Mouse (Mus musculus): ENCODE data around the gene Atp2c2. TPM values are rescaled to one million over a fixed set of nuclear protein-coding genes. Genes with fewer than 3 reads are reported as not detected.

Atp2c2 gene
- total and polyA plus RNA-seq, 2 experiments from 2014 or later, result 0.22 TPM; not detected in 1

DNA sequence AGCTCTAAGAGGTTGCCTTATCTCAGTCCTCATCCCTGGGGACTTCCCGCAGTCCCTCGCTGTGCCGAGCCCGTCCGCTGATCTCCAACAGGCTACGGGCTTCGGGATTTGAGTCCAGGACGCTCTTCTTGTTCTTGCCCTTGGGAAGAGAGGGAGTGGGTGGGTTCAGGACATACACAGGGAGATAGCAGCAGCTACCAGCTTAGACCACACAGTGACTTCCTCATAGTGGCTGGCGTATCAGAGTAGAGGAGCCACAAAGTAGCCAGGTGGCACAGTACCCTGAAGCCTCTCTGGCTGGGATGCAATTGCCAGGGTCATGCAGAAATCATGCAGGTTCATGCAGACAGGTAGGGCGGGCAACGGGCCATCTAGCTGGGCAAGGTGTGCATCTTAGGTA is 61.9 kb downstream of the Atp2c2 start:
- Histone ChIP-seq H3K4me2 (ENCODE audit: low read depth) (no peak overlapping the region), H3K27me3 (ENCODE audit: insufficient read depth, low read length) (no peaks in the 10 kb centered on the region), H3K4me3 (ENCODE audit: low read depth, low read length) (no peak overlapping the region), H3K27ac (ENCODE audit: low read depth, low read length) (no peak overlapping the region), H3K9ac (no peak overlapping the region), H3K9me3 (ENCODE audit: low read length) (no peaks in the 10 kb centered on the region), H3K36me3 (ENCODE audit: insufficient read depth) (peaks cover 38% of the 10 kb centered on the region), H3K4me1 (ENCODE audit: insufficient read depth) (no peaks in the 10 kb centered on the region)
- ATAC-seq (no peak), DNase-seq (no peak)
- 94% methylated on average over 11 of the region's 11 CpGs for WGBS
- no peak for TF ChIP-seq CTCF (IDR thresholded peaks at IDR 0.05; ENCODE audit: low read depth)

- Histone ChIP-seq H3K4me1 (ENCODE audit: insufficient read depth) (no peaks in the 10 kb centered on the region), H3K4me3 (ENCODE audit: low read depth, low read length) (no peak overlapping the region), H3K4me2 (ENCODE audit: low read depth) (no peak overlapping the region), H3K9ac (no peak overlapping the region), H3K36me3 (ENCODE audit: insufficient read depth) (peaks cover 47% of the 10 kb centered on the region), H3K27ac (ENCODE audit: low read depth, low read length) (no peak overlapping the region), H3K27me3 (ENCODE audit: insufficient read depth, low read length) (no peaks in the 10 kb centered on the region), H3K9me3 (ENCODE audit: low read length) (no peaks in the 10 kb centered on the region)
- DNase-seq (no peak), ATAC-seq (no peak)
- no peak for TF ChIP-seq CTCF (IDR thresholded peaks at IDR 0.05; ENCODE audit: low read depth)
- WGBS, result 89% methylated on average over 21 of the region's 21 CpGs
Measured at GRCm38 (mm10) chr8:119762226-119763220, 62.7 kb downstream of the Atp2c2 start.

- Histone ChIP-seq H3K4me1 (ENCODE audit: insufficient read depth) (no peaks in the 10 kb centered on the region), H3K9ac (no peak overlapping the region), H3K9me3 (ENCODE audit: low read length) (no peaks in the 10 kb centered on the region), H3K4me2 (ENCODE audit: low read depth) (no peak overlapping the region), H3K27me3 (ENCODE audit: insufficient read depth, low read length) (no peaks in the 10 kb centered on the region), H3K27ac (ENCODE audit: low read depth, low read length) (no peak overlapping the region), H3K36me3 (ENCODE audit: insufficient read depth) (peaks cover 51% of the 10 kb centered on the region), H3K4me3 (ENCODE audit: low read depth, low read length) (no peak overlapping the region)
- DNase-seq (no peak), ATAC-seq (no peak)
- no peak for TF ChIP-seq CTCF (IDR thresholded peaks at IDR 0.05; ENCODE audit: low read depth)
- 86% methylated on average over 10 of the region's 10 CpGs for WGBS
Measured at GRCm38 (mm10) chr8:119765311-119765710, 65.5 kb downstream of the Atp2c2 start.

- Histone ChIP-seq H3K4me3 (ENCODE audit: low read depth, low read length) (no peak overlapping the region), H3K9me3 (ENCODE audit: low read length) (no peaks in the 10 kb centered on the region), H3K27ac (ENCODE audit: low read depth, low read length) (no peak overlapping the region), H3K9ac (no peak overlapping the region), H3K4me2 (ENCODE audit: low read depth) (no peak overlapping the region), H3K36me3 (ENCODE audit: insufficient read depth) (peaks cover 51% of the 10 kb centered on the region), H3K27me3 (ENCODE audit: insufficient read depth, low read length) (no peaks in the 10 kb centered on the region), H3K4me1 (ENCODE audit: insufficient read depth) (no peaks in the 10 kb centered on the region)
- DNase-seq (no peak), ATAC-seq (no peak)
- WGBS, result 82% methylated on average over 22 of the region's 22 CpGs
- no peak for TF ChIP-seq CTCF (IDR thresholded peaks at IDR 0.05; ENCODE audit: low read depth)
Measured at GRCm38 (mm10) chr8:119765761-119766444, 66.1 kb downstream of the Atp2c2 start.

DNA sequence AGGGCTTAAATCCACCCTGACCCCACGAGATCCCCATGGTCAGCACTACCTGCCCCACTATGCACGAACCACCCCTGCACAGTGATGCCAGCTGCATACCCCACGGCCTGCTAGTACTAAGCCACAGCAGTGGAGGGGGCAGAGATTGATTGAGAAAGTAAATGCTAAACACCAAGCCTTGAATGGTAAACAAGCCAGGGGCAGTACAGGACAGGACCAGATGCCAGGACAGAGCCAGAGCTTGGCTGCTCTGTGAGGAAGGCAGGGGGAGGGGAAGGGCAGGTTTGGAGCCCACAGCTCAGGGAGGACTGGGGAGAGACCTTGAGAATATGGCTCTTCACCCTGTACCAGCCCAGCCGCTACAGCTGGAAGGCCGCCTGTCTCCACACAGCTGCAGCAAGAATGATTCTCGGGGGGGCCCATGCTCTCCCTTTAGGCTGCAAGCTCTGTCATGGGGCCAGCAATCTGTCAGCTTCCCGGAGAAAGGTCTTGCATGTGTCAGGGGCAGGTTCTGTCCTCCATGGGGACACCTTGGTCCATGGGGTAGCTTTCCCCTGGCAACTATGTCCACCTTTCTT is 76.9 kb downstream of the Atp2c2 start:
- no peaks in the 10 kb centered on the region for H3K27me3 ChIP-seq (ENCODE audit: insufficient read depth, low read length)
- no peak for TF ChIP-seq CTCF (IDR thresholded peaks at IDR 0.05; ENCODE audit: low read depth)
- peaks cover 15% of the 10 kb centered on the region for H3K4me1 ChIP-seq (ENCODE audit: insufficient read depth)
- H3K4me3 ChIP-seq (ENCODE audit: low read depth, low read length), result no peak overlapping the region
- no peak overlapping the region for H3K27ac ChIP-seq (ENCODE audit: low read depth, low read length)
- H3K9me3 ChIP-seq (ENCODE audit: low read length), result no peaks in the 10 kb centered on the region
- H3K36me3 ChIP-seq (ENCODE audit: insufficient read depth), result peaks cover 5% of the 10 kb centered on the region; the same call in 1 of the 2 replicates
- 87% methylated on average over 7 of the region's 7 CpGs for WGBS
- DNase-seq, result no peak
- no peak overlapping the region for H3K4me2 ChIP-seq (ENCODE audit: low read depth)
- ATAC-seq, result no peak
- no peak overlapping the region for H3K9ac ChIP-seq

GRCm38 (mm10) chr8:119777765-119778164 is 78.0 kb downstream of the Atp2c2 start:
- 18% methylated on average over 7 of the region's 7 CpGs for WGBS
- Histone ChIP-seq H3K9ac (peak overlapping the region; percentile 85), H3K4me3 (ENCODE audit: low read depth, low read length) (peak overlapping the region; percentile 71), H3K36me3 (ENCODE audit: insufficient read depth) (no peaks in the 10 kb centered on the region), H3K27ac (ENCODE audit: low read depth, low read length) (peak overlapping the region; percentile 83), H3K4me2 (ENCODE audit: low read depth) (peak overlapping the region; percentile 91), H3K4me1 (ENCODE audit: insufficient read depth) (peaks cover 15% of the 10 kb centered on the region), H3K9me3 (ENCODE audit: low read length) (no peaks in the 10 kb centered on the region), H3K27me3 (ENCODE audit: insufficient read depth, low read length) (no peaks in the 10 kb centered on the region)
- no peak; the same call in 1 of the 2 replicates for ATAC-seq
- DNase-seq, result no peak
- TF ChIP-seq CTCF (IDR thresholded peaks at IDR 0.05; ENCODE audit: low read depth), result peak; percentile 22; the same call in 1 of the 2 replicates
